Mouse (Mus musculus) hindbrain, embryonic 11.5 days (tissue): ENCODE results near the gene Ccdc183. TPM values are rescaled to one million over a fixed set of nuclear protein-coding genes. Genes with fewer than 3 reads are reported as not detected.

Experiments
- ATAC-seq: fragments of 200-750 bp; cut with Nextera tagmentation; 2 replicates; pipeline ENCODE4 v1.8.0; 2017; ENCODE audit warnings: mild to moderate bottlenecking, moderate TSS enrichment, moderate library complexity; ENCODE audit not compliant: low FRiP score
- DNase-seq: peaks from one replicate; pipeline ENCODE4 v3.0.0-alpha.2; 2015; ENCODE audit warnings: low spot score
- H3K27ac ChIP-seq: fragments of 300-500 bp; sonication (generic); 2 replicates; pipeline ENCODE4 v1.5.1; 2014; ENCODE audit warnings: mild to moderate bottlenecking, low read depth, low read length
- H3K27me3 ChIP-seq: fragments of 300-500 bp; sonication (generic); 2 replicates; pipeline ENCODE4 v1.6.1; 2014; ENCODE audit warnings: mild to moderate bottlenecking, low read length, moderate library complexity, mixed read lengths; ENCODE audit not compliant: control insufficient read depth, insufficient read depth
- H3K36me3 ChIP-seq: fragments of 300-500 bp; sonication (generic); 2 replicates; pipeline ENCODE4 v1.6.1; 2014; ENCODE audit warnings: mild to moderate bottlenecking, low read length, moderate library complexity, mixed read lengths; ENCODE audit not compliant: control insufficient read depth, insufficient read depth
- H3K4me1 ChIP-seq: fragments of 300-500 bp; sonication (generic); replicated peaks from 2 replicates; pipeline ENCODE4 v1.6.1; 2014; ENCODE audit warnings: low read length, mixed read lengths; ENCODE audit not compliant: control insufficient read depth, insufficient read depth
- H3K4me2 ChIP-seq: fragments of 300-500 bp; sonication (generic); replicated peaks from 2 replicates; pipeline ENCODE4 v1.6.1; 2014; ENCODE audit warnings: mild to moderate bottlenecking, low read depth, low read length
- H3K4me3 ChIP-seq: fragments of 300-500 bp; sonication (generic); 2 replicates; pipeline ENCODE4 v1.5.1; 2014; ENCODE audit warnings: low read depth, low read length
- H3K9ac ChIP-seq: fragments of 300-500 bp; sonication (generic); 2 replicates; pipeline ENCODE4 v1.6.1; 2014; ENCODE audit warnings: low read depth, low read length
- H3K9me3 ChIP-seq: fragments of 300-500 bp; sonication (generic); 2 replicates; pipeline ENCODE4 v1.6.1; 2016; ENCODE audit warnings: low read length; ENCODE audit not compliant: control insufficient read depth
- WGBS: fragments of 180-500 bp; shearing (Covaris S2); extraction: QIAGEN DNeasy Blood & Tissue Kit; methylation state at CpG from one replicate; pipeline ENCODE4 v1.1.7; 2014; 5-methylcytosine and 5-hydroxymethylcytosine counted together
- polyA plus RNA-seq: library from polyadenylated mRNA; unstranded; fragments of >200 nt; fragmentation: Nextera tagmentation; extraction: Ambion mirVana; gene quantifications from 2 replicates; pipeline ENCODE4 v1.2.1, GENCODE M21; 2014

Gene Ccdc183
- polyA plus RNA-seq, 1 experiment from 2014 or later, result 0.22 TPM

DNA sequence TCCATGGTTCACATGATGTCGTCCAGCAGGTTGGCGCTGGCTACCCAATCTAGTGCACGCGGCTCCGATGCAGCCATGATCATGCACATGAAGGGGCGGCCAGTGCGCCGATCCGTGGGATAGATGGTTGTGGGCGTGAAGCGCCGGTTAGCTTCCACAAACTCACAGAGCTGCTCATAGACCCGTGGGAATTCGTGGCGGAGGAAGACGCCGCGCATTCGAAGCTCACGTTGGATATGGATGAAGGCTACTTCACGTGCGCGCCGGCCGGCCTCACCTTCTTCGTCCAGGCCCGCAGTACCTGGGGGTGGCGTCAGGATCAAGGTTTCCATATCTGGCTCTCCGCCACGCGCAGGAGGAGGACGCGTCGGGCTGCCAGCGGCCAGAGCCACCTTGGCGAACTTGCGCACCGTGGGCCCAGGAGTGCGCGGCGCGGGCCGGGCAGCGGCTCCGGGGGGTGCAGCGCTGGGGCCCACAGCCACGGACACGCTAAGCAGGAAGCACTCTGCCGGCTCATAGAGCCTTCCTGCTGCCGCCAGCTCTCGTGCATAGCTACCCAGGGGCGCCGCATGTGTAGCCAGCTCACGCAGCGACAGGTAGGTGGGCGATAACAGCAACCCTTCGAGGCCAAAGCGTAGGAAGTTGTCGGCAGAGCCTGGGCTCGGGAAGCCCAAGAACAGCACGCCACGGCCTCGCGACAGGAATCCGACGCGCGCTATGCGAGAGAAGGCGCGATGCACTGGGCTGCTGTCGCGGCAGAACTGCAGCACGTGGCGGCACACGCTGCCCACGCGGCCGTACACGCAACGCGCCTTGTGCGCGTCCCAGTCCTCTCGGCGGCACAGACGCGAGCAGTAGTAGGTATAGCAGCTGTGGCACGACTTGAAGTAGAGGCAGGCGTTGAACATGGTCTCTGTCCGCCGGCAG, 40.2 kb downstream of the Ccdc183 start:
- no peak for ATAC-seq
- H3K9ac ChIP-seq, result peak overlapping the region; percentile 31; the same call in 1 of the 2 replicates

DNA sequence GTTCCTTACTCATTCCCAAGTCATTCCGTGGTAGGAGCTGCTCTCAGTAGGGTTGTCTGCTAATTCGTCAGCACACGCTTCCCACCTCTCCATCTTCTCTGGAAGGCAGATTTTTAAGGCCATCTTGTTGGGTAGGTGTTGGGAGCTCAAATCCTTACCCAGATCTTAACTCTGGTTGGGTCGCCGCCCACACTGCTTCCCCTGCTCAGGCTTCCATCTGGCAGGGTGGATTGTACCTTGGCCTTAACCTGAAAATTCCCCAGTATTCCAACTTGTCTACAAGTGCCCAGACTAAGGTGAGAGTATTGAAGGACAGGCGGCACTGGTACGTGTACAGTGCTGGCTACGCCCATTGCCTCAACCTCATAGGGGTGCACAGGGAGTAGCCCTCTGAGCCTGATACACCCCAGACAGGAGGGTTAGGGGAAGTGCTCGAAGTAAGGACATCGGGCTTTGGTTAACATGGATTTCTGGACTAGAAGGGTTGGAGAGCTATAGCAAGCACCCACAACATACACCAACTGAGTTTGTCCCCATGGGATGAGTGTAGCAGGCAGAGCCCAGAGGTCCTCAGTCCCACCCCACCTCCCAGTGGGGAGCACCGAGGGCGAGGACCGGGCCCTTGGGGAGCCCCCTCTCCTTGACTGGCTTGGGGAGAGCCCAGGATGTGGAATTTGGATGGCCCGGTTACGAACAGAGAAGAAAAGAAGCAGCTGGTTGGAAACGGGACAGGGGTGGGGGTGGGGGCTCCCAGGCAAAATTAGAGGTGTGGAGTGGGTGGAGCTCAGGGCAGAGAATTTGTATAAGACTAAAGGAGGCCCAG, 41.2 kb downstream of the Ccdc183 start:
- H3K27me3 ChIP-seq, result peaks cover 55% of the 10 kb centered on the region
- H3K9ac ChIP-seq, result peak overlapping the region; percentile 63; the same call in 1 of the 2 replicates
- H3K36me3 ChIP-seq, result no peaks in the 10 kb centered on the region
- ATAC-seq (no peak), DNase-seq (no peak)
- 70% methylated on average over 16 of the region's 16 CpGs for WGBS
- no peak overlapping the region for H3K27ac ChIP-seq
- peak overlapping the region; percentile 92; the same call in 1 of the 2 replicates for H3K4me2 ChIP-seq
- H3K4me3 ChIP-seq, result no peak overlapping the region
- H3K4me1 ChIP-seq, result peaks cover 22% of the 10 kb centered on the region
- no peaks in the 10 kb centered on the region for H3K9me3 ChIP-seq

More for the DNA sequence above, 40.2 kb downstream of the Ccdc183 start:
- H3K4me3 ChIP-seq, result peak overlapping the region; percentile 30
- peak overlapping the region; percentile 40; the same call in 1 of the 2 replicates for H3K4me2 ChIP-seq
- H3K9me3 ChIP-seq, result no peaks in the 10 kb centered on the region
- no peak overlapping the region for H3K27ac ChIP-seq
- 13% methylated on average over 92 of the region's 92 CpGs for WGBS
- peaks cover 24% of the 10 kb centered on the region for H3K4me1 ChIP-seq
- H3K36me3 ChIP-seq, result no peaks in the 10 kb centered on the region
- peak; percentile 44 for DNase-seq
- peaks cover 56% of the 10 kb centered on the region for H3K27me3 ChIP-seq

DNA sequence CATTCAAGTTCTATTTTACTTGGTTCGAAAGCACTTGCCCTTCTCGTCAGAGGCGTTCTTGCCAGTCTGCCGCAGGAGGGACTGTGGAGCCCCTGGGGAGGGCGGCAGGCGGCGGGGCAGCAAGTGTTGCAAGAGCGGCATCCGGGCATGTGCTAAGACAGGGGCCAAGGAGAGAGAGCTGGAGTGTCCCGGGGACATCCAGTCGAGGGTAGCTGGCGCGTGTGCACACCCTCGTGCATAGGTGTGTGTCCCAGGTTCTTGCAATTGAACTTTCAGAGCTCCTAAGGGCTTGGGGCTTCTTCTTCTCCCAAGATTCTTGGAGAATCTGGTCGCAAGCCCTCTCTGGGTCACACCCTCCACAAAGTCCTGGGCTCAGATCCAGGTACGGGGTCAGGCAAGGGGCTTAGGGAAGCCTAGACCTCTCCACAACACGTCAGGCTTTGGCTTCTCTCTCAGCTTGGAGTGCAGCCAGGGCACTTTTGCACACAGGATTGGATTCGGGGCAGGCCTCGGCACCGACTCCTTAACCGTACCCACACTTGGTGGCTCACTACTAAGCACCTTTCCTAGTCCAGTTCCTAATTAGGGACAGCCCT, 41.9 kb downstream of the Ccdc183 start:
- H3K27me3 ChIP-seq, result peaks cover 49% of the 10 kb centered on the region
- peaks cover 21% of the 10 kb centered on the region for H3K4me1 ChIP-seq
- H3K9me3 ChIP-seq, result no peaks in the 10 kb centered on the region
- peak overlapping the region; percentile 92 for H3K4me2 ChIP-seq
- WGBS, result 17% methylated on average over 21 of the region's 21 CpGs
- H3K9ac ChIP-seq, result peak overlapping the region; percentile 63; the same call in 1 of the 2 replicates
- H3K36me3 ChIP-seq, result no peaks in the 10 kb centered on the region
- peak overlapping the region; percentile 67 for H3K27ac ChIP-seq
- H3K4me3 ChIP-seq, result peak overlapping the region; percentile 60
- DNase-seq (peak; percentile 48), ATAC-seq (peak; percentile 5; the same call in 1 of the 2 replicates)

DNA sequence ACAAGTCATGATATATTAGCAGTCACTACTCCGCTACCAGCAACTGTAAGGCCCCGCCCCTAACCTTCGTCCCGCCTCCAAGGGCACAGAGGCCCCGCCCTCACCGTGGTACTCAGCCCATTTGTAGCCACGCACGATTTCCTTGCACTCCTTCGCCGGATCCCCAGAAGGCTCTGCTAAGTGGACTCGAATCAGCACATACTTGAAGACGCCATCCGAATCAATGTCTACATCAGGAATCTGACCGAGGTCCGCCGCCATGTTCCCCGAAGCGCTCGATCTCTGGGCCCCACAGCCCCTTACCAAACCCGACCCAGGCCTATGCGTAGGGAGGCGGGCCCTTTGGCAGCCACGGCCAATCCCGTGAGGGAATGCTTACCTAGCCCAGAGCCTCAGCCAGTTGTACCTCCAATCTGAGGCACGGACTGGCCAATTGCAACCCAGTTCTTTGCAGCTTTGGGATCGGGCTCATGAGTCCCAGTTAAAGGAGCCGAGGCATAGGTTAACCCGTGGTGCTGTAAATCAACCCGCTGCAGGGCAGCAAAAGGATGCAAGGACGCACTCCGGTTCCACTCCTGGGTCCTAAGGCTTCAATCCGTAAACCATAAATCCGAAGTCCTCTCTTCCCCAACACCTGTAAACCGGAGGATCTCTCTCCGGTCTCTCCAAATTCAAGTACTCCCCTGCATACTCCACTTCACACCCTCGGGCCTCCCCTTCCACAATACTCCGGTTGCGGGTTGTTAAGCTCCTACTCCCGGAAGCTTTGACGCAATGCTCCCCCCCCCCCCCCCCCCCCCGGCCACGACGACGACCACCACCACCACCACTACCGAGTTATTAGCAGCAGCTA, 42.7 kb downstream of the Ccdc183 start, which contains the start of the genes Mamdc4 and Phpt1:
Gene Mamdc4, minus strand, starts transcription at position 267 of the 853 bp plus-strand sequence.
Gene Phpt1, minus strand, starts transcription at position 646 of the 853 bp plus-strand sequence.
- Histone ChIP-seq H3K36me3 (no peaks in the 10 kb centered on the region), H3K27me3 (peaks cover 42% of the 10 kb centered on the region), H3K4me2 (peak within 1 kb of the TSS; percentile 92), H3K4me1 (peaks cover 21% of the 10 kb centered on the region), H3K9ac (peak within 1 kb of the TSS; percentile 63; the same call in 1 of the 2 replicates), H3K9me3 (no peaks in the 10 kb centered on the region), H3K27ac (peak within 1 kb of the TSS; percentile 76), H3K4me3 (peak within 1 kb of the TSS; percentile 60)
- peak; percentile 98 for ATAC-seq
- under 1% methylated on average over 42 of the region's 45 CpGs for WGBS
- peak; percentile 97 for DNase-seq

DNA sequence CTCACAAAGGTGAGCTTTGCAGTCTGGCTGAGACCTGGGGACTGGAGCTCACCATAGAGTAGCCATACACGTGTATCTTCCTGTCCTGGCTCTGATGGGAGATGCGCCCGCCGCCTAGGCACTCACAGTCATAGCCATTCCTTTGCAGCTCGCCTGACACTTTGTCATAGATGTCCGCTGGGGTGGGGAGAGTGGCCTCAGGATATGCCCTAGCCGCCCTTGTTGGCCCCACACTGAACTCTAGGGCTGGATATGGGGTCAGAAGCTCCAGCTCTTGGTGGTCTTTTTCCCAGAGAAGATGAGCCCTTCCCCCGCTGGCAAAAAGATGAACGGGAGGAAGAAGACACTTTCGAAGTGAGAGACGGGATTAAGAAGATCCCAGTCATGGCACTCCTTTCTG, 43.3 kb downstream of the Ccdc183 start:
- Histone ChIP-seq H3K4me2 (peak overlapping the region; percentile 92), H3K4me1 (peaks cover 21% of the 10 kb centered on the region), H3K4me3 (peak overlapping the region; percentile 60), H3K27ac (0 out of 2 replicates have a peak overlapping the region, but pooled peaks have one; percentile 76), H3K9me3 (no peaks in the 10 kb centered on the region), H3K36me3 (no peaks in the 10 kb centered on the region), H3K9ac (peak overlapping the region; percentile 63; the same call in 1 of the 2 replicates), H3K27me3 (peaks cover 36% of the 10 kb centered on the region)
- ATAC-seq, result peak; percentile 13
- no peak for DNase-seq
- WGBS, result 21% methylated on average over 11 of the region's 11 CpGs

DNA sequence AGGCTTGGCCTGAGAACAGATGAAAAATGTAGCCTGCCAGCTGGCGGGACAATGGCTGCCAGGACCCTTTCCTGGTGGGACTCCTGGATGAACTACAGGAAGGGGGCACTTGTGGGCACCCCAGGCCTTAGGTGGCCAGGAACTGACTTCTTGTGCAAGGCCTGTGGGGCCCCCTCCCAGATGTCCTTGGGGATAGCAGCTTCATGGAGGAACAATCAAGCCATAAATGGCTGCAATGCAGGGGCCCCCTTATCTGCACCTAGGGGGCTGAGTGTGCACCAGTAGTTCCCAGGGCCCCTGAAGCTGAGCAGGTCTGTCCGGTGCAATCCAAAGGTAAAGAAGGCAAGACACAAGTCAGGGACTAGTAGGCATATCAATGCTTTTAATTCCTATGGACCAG, 44.4 kb downstream of the Ccdc183 start:
- no peak overlapping the region for H3K9ac ChIP-seq
- H3K27ac ChIP-seq, result no peak overlapping the region
- 0 out of 2 replicates have a peak overlapping the region, but pooled peaks have one; percentile 11 for H3K4me2 ChIP-seq
- no peaks in the 10 kb centered on the region for H3K36me3 ChIP-seq
- peaks cover 18% of the 10 kb centered on the region for H3K4me1 ChIP-seq
- peaks cover 25% of the 10 kb centered on the region for H3K27me3 ChIP-seq
- no peaks in the 10 kb centered on the region for H3K9me3 ChIP-seq
- WGBS, result 95% methylated on average over 2 of the region's 2 CpGs
- ATAC-seq (no peak), DNase-seq (no peak)
- no peak overlapping the region for H3K4me3 ChIP-seq

DNA sequence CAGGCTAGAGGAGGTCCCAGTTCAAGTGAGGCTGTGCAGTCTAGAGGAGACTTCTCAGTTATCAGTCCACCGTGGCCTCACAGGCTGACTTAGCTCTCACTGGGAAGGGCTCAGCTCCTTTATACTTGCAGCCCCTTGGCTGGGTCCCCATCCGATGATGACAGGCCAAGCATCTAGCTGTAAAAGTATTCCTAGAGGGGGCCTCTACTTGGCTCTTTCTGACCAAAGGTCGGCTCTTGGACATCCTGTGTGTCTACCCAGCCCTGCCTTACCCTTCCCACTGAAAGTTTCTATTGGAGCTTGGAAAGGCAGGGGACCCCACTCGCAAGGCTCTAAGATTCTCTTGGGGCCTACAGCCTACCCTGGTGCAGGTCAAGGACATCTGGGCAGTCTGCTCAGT, 46.3 kb downstream of the Ccdc183 start:
- 88% methylated on average over 4 of the region's 4 CpGs for whole genome bisulfite sequencing
- H3K9ac ChIP-seq, result no peak overlapping the region
- H3K4me1 ChIP-seq, result peaks cover 10% of the 10 kb centered on the region
- DNase-seq (no peak), ATAC-seq (no peak)
- H3K4me2 ChIP-seq, result no peak overlapping the region
- peaks cover 6% of the 10 kb centered on the region for H3K27me3 ChIP-seq
- H3K9me3 ChIP-seq, result no peaks in the 10 kb centered on the region
- H3K4me3 ChIP-seq, result no peak overlapping the region
- H3K36me3 ChIP-seq, result no peaks in the 10 kb centered on the region
- no peak overlapping the region for H3K27ac ChIP-seq
